Mouse (Mus musculus) heart, postnatal 10 days (tissue): ENCODE data around the gene Rara. TPM values are rescaled to one million over a fixed set of nuclear protein-coding genes. Genes with fewer than 3 reads are reported as not detected.
"Not testable (repeated sequence)": the region's sequence is repeated elsewhere in the genome, so short reads cannot be mapped to it uniquely, and the experiment has no call there.

Experiments
- DNase-seq, 2 experiments: peaks; one replicate each; pipeline ENCODE4 v3.0.0; 2021
- intact Hi-C: fragments of 180-260 bp; cut with DNase I; formaldehyde crosslinking; loops from one replicate; pipeline ENCODE4 v1.15.1; 2025
- total RNA-seq, 2 experiments: library from RNA; stranded (reverse); gene quantifications; 2 replicates each; pipeline ENCODE4 v1.2.3; 2021

The Rara gene
- total RNA-seq, 2 experiments from 2014 or later: 31.9 to 33.0 TPM

- intact Hi-C loops: loop anchor here (1.0 to 5.0 kb wide), 3 partner anchors 50 to 225 kb away; partner anchors contain the start of gene Igfbp4
- peak; percentile 68 to 80 for DNase-seq
Measured at GRCm38 (mm10) chr11:98921813-98922212, 5.8 kb upstream of the Rara start.

- DNase-seq: peak; percentile 80 to 84
- intact Hi-C loops: loop anchor here (1.0 to 5.0 kb wide), 3 partner anchors 50 to 225 kb away; partner anchors contain the start of gene Igfbp4
Measured at GRCm38 (mm10) chr11:98922307-98922706, 5.3 kb upstream of the Rara start.

- peak in 1 of 2 experiments; percentile 62 for DNase-seq
- intact Hi-C loops: loop anchor here (1.0 to 5.0 kb wide), 3 partner anchors 49 to 224 kb away; partner anchors contain the start of gene Igfbp4
Measured at GRCm38 (mm10) chr11:98922851-98923711, 4.5 kb upstream of the Rara start.

- intact Hi-C loops: loop anchor here (5.0 kb wide), 1 partner anchor 223 kb away; no protein-coding TSS in a partner anchor
- DNase-seq: no peak
Measured at GRCm38 (mm10) chr11:98924633-98925175, 2.9 kb upstream of the Rara start.

GRCm38 (mm10) chr11:98925265-98925721 is 2.3 kb upstream of the Rara start:
- peak; percentile 41 to 62 for DNase-seq
- intact Hi-C loops: no loop called here

GRCm38 (mm10) chr11:98925868-98926311 is 1.7 kb upstream of the Rara start:
- intact Hi-C loops: no loop called here
- DNase-seq: peak in 1 of 2 experiments; percentile 59

GRCm38 (mm10) chr11:98926553-98926952 is 1.1 kb upstream of the Rara start:
- intact Hi-C loops: no loop called here
- DNase-seq: no peak

GRCm38 (mm10) chr11:98928186-98928893 is 722 bp downstream of the Rara start:
- no peak for DNase-seq
- intact Hi-C loops: no loop called here

GRCm38 (mm10) chr11:98929503-98929902 is 1.9 kb downstream of the Rara start:
- intact Hi-C loops: no loop called here
- DNase-seq: peak in 1 of 2 experiments; percentile 59

- intact Hi-C loops: loop anchor here (5.0 kb wide), 1 partner anchor 192 kb away; no protein-coding TSS in a partner anchor
- DNase-seq: peak; percentile 71 to 75
Measured at GRCm38 (mm10) chr11:98930127-98930601, 2.5 kb downstream of the Rara start.

- intact Hi-C loops: loop anchor here (5.0 kb wide), 1 partner anchor 191 kb away; no protein-coding TSS in a partner anchor
- peak; percentile 71 to 79 for DNase-seq
Measured at GRCm38 (mm10) chr11:98930773-98931512, 3.3 kb downstream of the Rara start.

GRCm38 (mm10) chr11:98931513-98932292 is 4.1 kb downstream of the Rara start:
- intact Hi-C loops: loop anchor here (5.0 kb wide), 1 partner anchor 191 kb away; no protein-coding TSS in a partner anchor
- peak; percentile 67 to 73 for DNase-seq

GRCm38 (mm10) chr11:98932293-98933091 is 4.9 kb downstream of the Rara start:
- intact Hi-C loops: loop anchor here (1.0 to 5.0 kb wide), 2 partner anchors 40 to 190 kb away; no protein-coding TSS in a partner anchor
- peak in 1 of 2 experiments; percentile 66 for DNase-seq

GRCm38 (mm10) chr11:98933151-98933550 is 5.5 kb downstream of the Rara start:
- intact Hi-C loops: loop anchor here (1.0 to 5.0 kb wide), 2 partner anchors 39 to 189 kb away; no protein-coding TSS in a partner anchor
- peak; percentile 86 to 87 for DNase-seq

GRCm38 (mm10) chr11:98933847-98934246 is 6.2 kb downstream of the Rara start:
- intact Hi-C loops: loop anchor here (1.0 to 5.0 kb wide), 2 partner anchors 38 to 188 kb away; no protein-coding TSS in a partner anchor
- DNase-seq: not testable (repeated sequence)

GRCm38 (mm10) chr11:98934367-98934766 is 6.7 kb downstream of the Rara start:
- no peak for DNase-seq
- intact Hi-C loops: loop anchor here (5.0 kb wide), 1 partner anchor 188 kb away; no protein-coding TSS in a partner anchor

- intact Hi-C loops: no loop called here
- peak in 1 of 2 experiments; percentile 5 for DNase-seq
Measured at GRCm38 (mm10) chr11:98935123-98935522, 7.5 kb downstream of the Rara start.

GRCm38 (mm10) chr11:98936170-98936569 is 8.6 kb downstream of the Rara start:
- intact Hi-C loops: loop anchor here (2.0 kb wide), 1 partner anchor 25 kb away; no protein-coding TSS in a partner anchor
- DNase-seq: peak; percentile 90
